Mouse (Mus musculus) hindbrain, embryonic 12.5 days (tissue): ENCODE results near the gene Slc22a14. TPM values are rescaled to one million over a fixed set of nuclear protein-coding genes. Genes with fewer than 3 reads are reported as not detected.

Experiments used
- ATAC-seq: fragments of 200-750 bp; cut with Nextera tagmentation; 2 replicates; pipeline ENCODE4 v1.8.0; 2017; ENCODE audit warnings: moderate TSS enrichment; ENCODE audit not compliant: low FRiP score
- H3K27ac ChIP-seq: fragments of 300-500 bp; sonication (generic); 2 replicates; pipeline ENCODE4 v1.5.1; 2016; ENCODE audit warnings: mild to moderate bottlenecking
- H3K27me3 ChIP-seq: fragments of 300-500 bp; sonication (generic); 2 replicates; pipeline ENCODE4 v1.6.1; 2016; ENCODE audit warnings: mild to moderate bottlenecking
- H3K36me3 ChIP-seq: fragments of 300-500 bp; sonication (generic); 2 replicates; pipeline ENCODE4 v1.6.1; 2016; ENCODE audit warnings: mild to moderate bottlenecking
- H3K4me1 ChIP-seq: fragments of 300-500 bp; sonication (generic); 2 replicates; pipeline ENCODE4 v1.6.1; 2016
- H3K4me2 ChIP-seq: fragments of 300-500 bp; sonication (generic); replicated peaks from 2 replicates; pipeline ENCODE4 v1.6.1; 2016; ENCODE audit warnings: mild to moderate bottlenecking
- H3K4me3 ChIP-seq: fragments of 300-500 bp; sonication (generic); 2 replicates; pipeline ENCODE4 v1.5.1; 2016; ENCODE audit warnings: mild to moderate bottlenecking
- H3K9ac ChIP-seq: fragments of 300-500 bp; sonication (generic); 2 replicates; pipeline ENCODE4 v1.6.1; 2016; ENCODE audit warnings: mild to moderate bottlenecking, moderate library complexity
- H3K9me3 ChIP-seq: fragments of 300-500 bp; sonication (generic); replicated peaks from 2 replicates; pipeline ENCODE4 v1.6.1; 2016; ENCODE audit warnings: mild to moderate bottlenecking
- WGBS: fragments of 180-500 bp; shearing (Covaris S2); methylation state at CpG from one replicate; pipeline ENCODE4 v1.1.7; 2016; 5-methylcytosine and 5-hydroxymethylcytosine counted together
- polyA plus RNA-seq: library from polyadenylated mRNA; unstranded; fragments of >200 nt; fragmentation: Nextera tagmentation; extraction: Ambion mirVana; gene quantifications from 2 replicates; pipeline ENCODE4 v1.2.1, GENCODE M21; 2016

Slc22a14 gene
- polyA plus RNA-seq, 1 experiment from 2014 or later, result not detected

DNA sequence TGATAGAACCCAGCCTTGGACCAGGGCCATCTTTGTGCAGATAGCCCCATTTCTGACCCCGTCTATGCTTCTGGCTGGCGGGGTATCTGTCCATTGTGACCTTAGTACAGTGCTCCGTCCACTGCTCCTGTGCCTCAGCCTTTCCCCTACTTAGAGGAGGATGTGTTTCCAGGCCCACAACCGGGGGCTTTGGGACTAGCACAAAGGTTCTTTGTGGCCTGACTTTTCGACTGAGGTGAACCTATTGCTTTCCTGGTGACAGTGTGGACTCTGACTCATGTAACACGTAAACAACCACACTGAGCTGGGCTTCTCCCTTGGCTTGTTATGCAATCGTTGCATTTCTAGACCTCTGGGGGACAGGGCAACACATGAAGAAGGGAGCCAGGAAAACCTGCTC, 200.6 kb downstream of the Slc22a14 start:
- no peak overlapping the region for H3K9ac ChIP-seq
- no peak overlapping the region for H3K27ac ChIP-seq
- WGBS, result 91% methylated on average over 7 of the region's 7 CpGs
- no peaks in the 10 kb centered on the region for H3K4me1 ChIP-seq
- H3K36me3 ChIP-seq, result no peaks in the 10 kb centered on the region
- no peaks in the 10 kb centered on the region for H3K9me3 ChIP-seq
- H3K4me3 ChIP-seq, result no peak overlapping the region
- ATAC-seq, result no peak
- H3K27me3 ChIP-seq, result no peaks in the 10 kb centered on the region
- no peak overlapping the region for H3K4me2 ChIP-seq

DNA sequence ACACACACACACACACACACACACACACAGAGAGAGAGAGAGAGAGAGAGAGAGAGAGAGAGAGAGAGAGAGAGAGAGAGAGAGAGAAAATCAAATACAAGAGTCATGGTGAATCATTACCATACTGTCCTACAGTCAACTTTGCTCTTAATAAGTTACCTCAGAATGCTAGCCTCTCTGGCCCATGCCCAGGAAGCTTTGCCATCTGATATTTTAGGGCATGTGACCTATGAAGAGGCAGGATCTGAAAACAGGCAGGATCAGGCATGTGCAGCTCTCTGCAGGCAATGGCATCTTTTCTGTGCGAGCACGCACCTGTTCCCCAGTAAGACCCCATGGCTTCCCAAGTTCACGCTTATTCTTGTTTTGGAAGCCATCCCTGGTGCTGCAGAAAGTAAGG, 204.7 kb downstream of the Slc22a14 start:
- H3K4me1 ChIP-seq, result no peaks in the 10 kb centered on the region
- H3K4me3 ChIP-seq, result no peak overlapping the region
- no peaks in the 10 kb centered on the region for H3K9me3 ChIP-seq
- H3K27ac ChIP-seq, result no peak overlapping the region
- WGBS, result 87% methylated on average over 3 of the region's 3 CpGs
- H3K36me3 ChIP-seq, result no peaks in the 10 kb centered on the region
- no peak overlapping the region for H3K4me2 ChIP-seq
- H3K9ac ChIP-seq, result no peak overlapping the region
- no peak for ATAC-seq
- H3K27me3 ChIP-seq, result peaks cover 12% of the 10 kb centered on the region

DNA sequence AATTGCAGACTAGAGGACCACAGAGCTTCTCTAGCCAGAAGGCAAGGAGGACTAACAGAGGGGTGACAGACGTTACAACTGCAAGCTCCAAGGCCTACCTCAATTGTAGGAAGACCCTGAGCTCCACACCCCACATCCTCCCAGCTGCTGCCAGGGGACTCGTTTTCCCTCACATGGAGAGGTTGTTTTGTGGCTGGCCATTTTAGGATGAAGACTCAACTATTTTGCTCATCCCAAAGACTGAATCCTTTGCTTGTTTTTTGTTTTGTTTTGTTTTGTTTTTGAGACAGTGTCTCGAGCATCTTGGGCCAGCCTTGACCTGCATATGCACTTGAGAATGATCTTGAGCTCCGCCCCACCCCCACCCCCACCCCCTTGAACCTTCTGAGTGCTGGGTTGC, 206.5 kb downstream of the Slc22a14 start, which contains the start of gene Gm47289:
TSS of gene Gm47289 (plus strand) at position 301 of the 400 bp plus-strand sequence.
- Histone ChIP-seq H3K36me3 (no peaks in the 10 kb centered on the region), H3K27ac (no peak within 1 kb of the TSS), H3K9me3 (no peaks in the 10 kb centered on the region), H3K27me3 (peaks cover 19% of the 10 kb centered on the region), H3K4me1 (no peaks in the 10 kb centered on the region), H3K4me3 (no peak within 1 kb of the TSS), H3K4me2 (no peak within 1 kb of the TSS), H3K9ac (no peak within 1 kb of the TSS)
- WGBS, result 62% methylated on average over 4 of the region's 4 CpGs
- ATAC-seq, result no peak

DNA sequence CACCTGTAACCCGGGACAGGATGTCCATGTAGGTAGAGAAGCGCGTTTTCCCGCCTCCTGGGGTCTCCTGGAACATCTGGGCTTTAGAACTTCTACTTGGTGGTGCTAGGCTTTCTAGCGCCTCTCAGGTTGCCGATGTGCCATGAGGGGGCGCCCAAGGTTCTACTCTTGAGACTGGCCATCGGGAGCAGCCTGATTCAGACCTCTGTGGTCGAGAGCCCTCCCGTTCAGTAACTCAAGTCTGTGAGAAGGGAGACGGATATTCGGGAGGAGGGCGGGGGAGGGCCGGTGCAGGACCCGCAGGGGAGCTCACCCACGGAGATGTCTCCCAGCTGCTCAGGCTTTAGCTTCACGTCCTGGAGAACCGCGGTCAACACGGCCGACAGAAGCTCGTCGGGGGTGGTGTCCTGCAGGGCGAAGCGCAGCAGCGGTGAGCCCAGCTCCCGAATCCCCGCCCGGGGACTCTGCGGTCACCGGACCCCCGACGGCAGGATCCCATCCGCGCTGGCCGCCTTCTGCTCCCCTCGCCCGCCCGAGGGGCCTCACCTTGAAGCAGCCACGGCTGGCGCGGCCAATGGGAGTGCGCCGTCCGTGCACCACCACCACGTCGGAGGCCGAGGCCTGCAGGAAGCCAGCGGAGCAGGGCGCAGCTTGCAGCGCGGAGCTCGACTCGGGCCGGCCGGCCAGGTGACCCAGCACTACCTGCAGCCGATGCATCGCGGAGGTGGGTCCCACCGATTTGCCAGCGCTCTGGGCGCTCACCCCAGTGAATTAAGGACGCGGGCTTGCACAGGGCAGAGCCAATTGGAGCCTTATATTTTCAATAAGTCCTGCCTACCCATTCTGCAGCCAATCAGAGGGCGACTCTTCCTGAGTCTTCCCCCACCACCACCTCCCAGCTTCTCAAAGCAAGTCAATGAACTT, 208.8 kb downstream of the Slc22a14 start, which contains the start of gene Acaa1b:
TSS of gene Acaa1b (minus strand) at position 816 of the 924 bp plus-strand sequence.
- 1% methylated on average over 62 of the region's 65 CpGs for WGBS

DNA sequence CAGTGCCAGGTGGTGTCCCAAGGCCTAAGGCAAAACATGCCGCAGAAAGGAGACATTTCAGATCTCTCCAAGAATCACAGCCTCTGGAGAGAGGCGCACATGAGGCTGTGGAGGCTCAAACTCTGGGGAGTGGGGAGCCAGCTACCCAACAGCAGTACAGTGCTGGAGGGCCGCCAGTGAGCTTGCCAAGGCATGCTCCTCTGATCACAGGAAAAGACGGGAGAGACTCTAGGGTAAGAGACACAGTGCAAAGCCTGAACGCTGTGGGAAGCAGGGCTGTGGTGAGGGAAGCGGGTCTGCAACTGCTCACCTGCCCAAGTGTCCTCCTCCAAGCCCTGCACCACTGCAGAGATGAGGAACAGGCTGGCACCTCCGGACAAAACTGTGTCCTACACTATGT, 209.5 kb downstream of the Slc22a14 start:
- no peaks in the 10 kb centered on the region for H3K4me1 ChIP-seq
- ATAC-seq, result no peak; the same call in 1 of the 2 replicates
- no peak overlapping the region for H3K4me3 ChIP-seq
- H3K9me3 ChIP-seq, result no peaks in the 10 kb centered on the region
- no peak overlapping the region for H3K9ac ChIP-seq
- H3K27me3 ChIP-seq, result peaks cover 19% of the 10 kb centered on the region
- 61% methylated on average over 7 of the region's 7 CpGs for WGBS
- no peak overlapping the region for H3K27ac ChIP-seq
- H3K36me3 ChIP-seq, result no peaks in the 10 kb centered on the region
- peak overlapping the region; percentile 70 for H3K4me2 ChIP-seq

More for the DNA sequence above, 208.8 kb downstream of the Slc22a14 start, which contains the start of gene Acaa1b:
- peak within 1 kb of the TSS; percentile 62 for H3K9ac ChIP-seq
- H3K27me3 ChIP-seq, result peaks cover 19% of the 10 kb centered on the region
- no peaks in the 10 kb centered on the region for H3K9me3 ChIP-seq
- no peak within 1 kb of the TSS for H3K27ac ChIP-seq
- ATAC-seq, result peak; percentile 91
- H3K36me3 ChIP-seq, result no peaks in the 10 kb centered on the region
- H3K4me2 ChIP-seq, result peak within 1 kb of the TSS; percentile 70
- H3K4me3 ChIP-seq, result peak within 1 kb of the TSS; percentile 56
- no peaks in the 10 kb centered on the region for H3K4me1 ChIP-seq

DNA sequence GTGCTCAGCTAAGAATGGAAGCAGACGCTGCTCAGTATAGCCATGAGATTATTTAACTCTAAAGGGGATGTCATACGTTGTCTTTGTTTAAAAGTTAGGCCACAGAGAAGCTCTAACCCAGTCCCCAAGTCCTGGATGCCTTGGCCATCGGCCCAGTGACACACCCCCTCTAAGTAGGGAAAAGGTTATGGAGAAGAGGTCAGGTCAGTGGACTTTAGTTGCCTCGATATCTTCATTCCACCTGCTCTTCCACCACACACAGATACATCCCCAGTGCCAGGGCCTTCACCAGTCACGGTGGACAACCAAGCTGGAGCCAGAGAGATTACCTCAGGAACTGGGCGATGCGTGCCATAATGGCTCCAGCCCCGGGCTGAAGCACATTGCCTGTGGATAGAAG, 209.9 kb downstream of the Slc22a14 start:
- Histone ChIP-seq H3K36me3 (no peaks in the 10 kb centered on the region), H3K4me1 (no peaks in the 10 kb centered on the region), H3K27ac (no peak overlapping the region), H3K27me3 (peaks cover 19% of the 10 kb centered on the region), H3K9me3 (no peaks in the 10 kb centered on the region), H3K4me3 (no peak overlapping the region), H3K4me2 (no peak overlapping the region), H3K9ac (no peak overlapping the region)
- no peak for ATAC-seq
- 85% methylated on average over 8 of the region's 8 CpGs for WGBS

DNA sequence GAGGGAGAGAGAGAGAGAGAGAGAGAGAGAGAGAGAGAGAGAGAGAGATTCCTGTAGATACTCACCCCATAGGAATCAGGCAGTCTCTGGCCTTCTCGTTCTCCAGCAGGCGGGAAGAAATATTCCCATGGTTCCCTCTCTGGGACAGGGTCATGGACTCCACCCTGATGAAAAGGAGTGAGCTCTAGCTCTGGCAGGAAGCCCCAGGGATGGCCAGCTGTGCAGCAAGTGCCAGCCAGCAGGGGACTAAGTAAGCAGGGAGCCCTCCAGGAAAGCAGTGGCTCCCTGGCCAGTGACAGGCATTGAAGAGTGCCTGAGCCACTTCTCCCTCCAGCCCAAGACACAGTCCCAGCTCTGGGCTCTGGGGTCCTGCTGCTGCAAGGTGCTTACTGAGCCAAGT, 213.6 kb downstream of the Slc22a14 start:
- H3K27me3 ChIP-seq, result peaks cover 12% of the 10 kb centered on the region
- H3K9me3 ChIP-seq, result no peaks in the 10 kb centered on the region
- H3K9ac ChIP-seq, result no peak overlapping the region
- H3K4me1 ChIP-seq, result no peaks in the 10 kb centered on the region
- H3K36me3 ChIP-seq, result no peaks in the 10 kb centered on the region
- ATAC-seq, result no peak
- 61% methylated on average over 2 of the region's 2 CpGs for WGBS
- H3K27ac ChIP-seq, result no peak overlapping the region
- H3K4me3 ChIP-seq, result no peak overlapping the region
- no peak overlapping the region for H3K4me2 ChIP-seq

DNA sequence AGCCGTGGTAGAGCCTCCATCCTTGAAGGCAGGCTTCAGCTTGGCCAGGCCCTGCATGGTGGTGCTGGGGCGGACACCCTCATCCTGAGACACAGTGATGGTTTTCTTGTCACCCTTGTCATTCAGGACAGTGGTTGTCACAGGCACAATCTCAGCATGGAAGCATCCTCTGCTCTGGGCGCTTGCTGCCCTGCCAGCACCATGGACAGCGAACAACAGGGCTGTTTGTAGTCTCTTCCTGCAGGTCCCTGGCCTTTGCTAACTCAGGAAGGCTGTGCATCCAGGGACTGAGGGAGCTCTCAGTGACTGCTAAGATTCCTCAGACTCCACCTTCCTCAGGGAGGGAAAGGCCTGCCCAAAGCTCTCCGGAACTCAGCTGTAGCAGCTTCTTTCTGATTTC, 215.8 kb downstream of the Slc22a14 start:
- no peak overlapping the region for H3K9ac ChIP-seq
- H3K36me3 ChIP-seq, result no peaks in the 10 kb centered on the region
- no peak for ATAC-seq
- 22% methylated on average over 5 of the region's 5 CpGs for WGBS
- H3K4me2 ChIP-seq, result no peak overlapping the region
- no peak overlapping the region for H3K4me3 ChIP-seq
- H3K4me1 ChIP-seq, result no peaks in the 10 kb centered on the region
- H3K9me3 ChIP-seq, result no peaks in the 10 kb centered on the region
- H3K27ac ChIP-seq, result no peak overlapping the region
- no peaks in the 10 kb centered on the region for H3K27me3 ChIP-seq

DNA sequence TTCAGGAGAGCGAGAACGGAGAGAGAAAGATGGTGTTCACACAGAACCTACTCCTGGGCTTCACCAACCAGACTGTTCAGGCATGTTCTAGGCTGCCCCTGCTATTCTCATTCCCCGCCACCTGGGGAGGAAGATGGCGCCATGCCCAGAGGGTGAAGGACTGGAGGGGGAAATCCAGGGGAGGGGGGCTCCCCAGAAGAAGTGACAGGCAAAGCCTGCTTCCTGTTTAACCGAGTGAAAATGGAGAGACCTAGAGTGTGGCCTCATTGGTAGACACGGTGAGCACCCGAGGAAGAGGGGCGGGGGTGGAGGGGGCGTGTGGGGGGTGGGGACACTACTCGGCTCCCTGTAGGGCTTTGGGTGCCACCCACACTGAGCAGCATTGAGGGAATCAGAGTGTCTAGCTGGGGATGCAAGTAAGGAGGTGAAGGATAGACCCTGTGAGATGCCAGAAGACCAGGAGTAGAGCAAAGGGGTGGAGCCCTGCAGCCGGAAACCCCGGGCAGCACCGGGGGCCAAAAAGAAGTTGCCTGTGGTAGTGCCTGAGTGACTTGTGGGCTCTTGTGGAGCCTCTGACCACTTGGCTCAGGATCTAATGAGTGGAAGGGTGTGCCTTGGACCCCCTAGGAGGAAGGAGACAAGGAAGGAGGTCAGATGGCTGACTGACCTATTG, 219.1 kb downstream of the Slc22a14 start:
- Histone ChIP-seq H3K9ac (no peak overlapping the region), H3K27ac (no peak overlapping the region), H3K4me3 (no peak overlapping the region), H3K4me1 (no peaks in the 10 kb centered on the region), H3K36me3 (no peaks in the 10 kb centered on the region), H3K27me3 (no peaks in the 10 kb centered on the region), H3K4me2 (no peak overlapping the region), H3K9me3 (no peaks in the 10 kb centered on the region)
- WGBS, result 79% methylated on average over 13 of the region's 13 CpGs
- ATAC-seq, result no peak

DNA sequence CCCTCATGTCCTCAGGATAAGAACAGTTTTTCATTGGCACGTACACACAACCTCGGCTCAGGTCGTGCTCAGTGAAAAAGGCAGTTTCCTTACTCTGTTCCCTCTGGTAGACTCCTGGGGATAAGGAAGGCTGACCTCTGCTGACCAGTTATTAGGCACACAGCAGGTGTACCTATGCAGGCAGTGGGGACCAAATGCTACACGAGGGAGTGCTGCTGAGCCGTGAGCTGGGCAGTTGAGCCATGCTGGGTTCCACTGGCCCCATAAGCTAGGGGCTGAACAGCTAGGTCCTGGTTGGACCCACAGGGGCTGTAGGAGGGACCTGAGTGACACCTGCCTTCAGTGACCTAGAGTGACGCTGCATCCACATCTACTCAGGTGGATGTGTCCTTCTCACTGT, 219.7 kb downstream of the Slc22a14 start:
- no peak overlapping the region for H3K4me3 ChIP-seq
- WGBS, result 60% methylated on average over 6 of the region's 6 CpGs
- no peaks in the 10 kb centered on the region for H3K4me1 ChIP-seq
- H3K36me3 ChIP-seq, result no peaks in the 10 kb centered on the region
- H3K27ac ChIP-seq, result no peak overlapping the region
- H3K9ac ChIP-seq, result no peak overlapping the region
- H3K9me3 ChIP-seq, result no peaks in the 10 kb centered on the region
- H3K4me2 ChIP-seq, result no peak overlapping the region
- ATAC-seq, result no peak
- H3K27me3 ChIP-seq, result no peaks in the 10 kb centered on the region

DNA sequence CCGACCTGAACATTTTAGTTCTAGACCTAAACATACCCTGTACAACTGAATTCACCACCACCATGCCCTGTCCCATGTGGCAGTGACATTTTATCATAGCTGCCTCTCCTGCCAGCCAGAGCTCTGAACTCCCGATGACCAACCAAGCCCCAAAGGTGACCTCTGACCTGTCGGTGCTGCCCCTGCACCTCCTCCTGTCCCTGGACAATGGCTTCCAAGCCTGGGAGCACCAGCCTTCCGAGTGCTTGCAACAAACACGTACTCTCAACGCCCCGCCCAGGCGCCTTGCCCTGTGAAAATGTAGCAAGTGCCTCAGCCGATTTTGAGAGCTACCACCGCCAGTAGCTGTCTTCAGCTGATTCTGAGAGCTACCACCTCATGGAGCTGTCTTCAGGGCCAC, 220.2 kb downstream of the Slc22a14 start:
- ATAC-seq, result no peak
- Histone ChIP-seq H3K36me3 (no peaks in the 10 kb centered on the region), H3K9ac (no peak overlapping the region), H3K9me3 (no peaks in the 10 kb centered on the region), H3K4me3 (no peak overlapping the region), H3K27ac (no peak overlapping the region), H3K4me1 (no peaks in the 10 kb centered on the region), H3K4me2 (no peak overlapping the region), H3K27me3 (no peaks in the 10 kb centered on the region)
- 48% methylated on average over 10 of the region's 10 CpGs for WGBS

DNA sequence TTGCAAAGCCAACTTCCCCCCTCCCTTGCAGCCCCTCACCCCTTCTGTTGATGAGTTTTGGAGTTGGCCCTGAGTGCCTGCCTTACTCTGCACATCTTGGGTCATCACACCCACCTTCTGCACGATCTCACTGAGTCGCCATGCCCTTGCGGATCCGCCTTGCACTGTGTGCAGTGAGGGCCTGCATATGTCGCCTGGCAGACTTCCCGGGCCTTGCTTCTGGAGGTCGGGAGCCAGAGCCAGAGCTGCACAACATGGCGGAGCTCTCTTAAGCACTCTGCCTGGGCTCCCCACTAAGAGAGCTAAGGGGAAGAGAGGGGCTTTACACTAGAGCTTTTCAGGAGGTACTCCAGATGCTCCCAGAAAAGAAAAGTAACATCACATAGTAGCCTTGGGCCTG, 220.7 kb downstream of the Slc22a14 start:
- Histone ChIP-seq H3K27me3 (no peaks in the 10 kb centered on the region), H3K36me3 (no peaks in the 10 kb centered on the region), H3K27ac (no peak overlapping the region), H3K4me2 (no peak overlapping the region), H3K9me3 (no peaks in the 10 kb centered on the region), H3K9ac (no peak overlapping the region), H3K4me1 (no peaks in the 10 kb centered on the region), H3K4me3 (no peak overlapping the region)
- ATAC-seq, result no peak
- 82% methylated on average over 8 of the region's 8 CpGs for WGBS
